Mouse (Mus musculus) frontal cortex, postnatal 14 days (tissue): Measurements from ENCODE around the gene Chil6.
A peak's percentile ranks its signal among the peaks of the same experiment; 100 is the strongest.

Experiments
- DNase-seq, 2 experiments: peaks; one replicate each; pipeline ENCODE4 v3.0.0; 2022; ENCODE audit warnings: low spot score in 2 of 2

The Chil6 gene

GRCm38 (mm10) chr3:106406082-106406481, at the start of gene Chil6:
TSS of gene Chil6 (minus strand) at chr3:106406182.
- DNase-seq = no peak

- no peak for DNase-seq
Observed at GRCm38 (mm10) chr3:106452616-106453015, 46.6 kb upstream of the Chil6 start.

GRCm38 (mm10) chr3:106449567-106449966, 43.6 kb upstream of the Chil6 start:
- DNase-seq = no peak

- no peak for DNase-seq
Observed at GRCm38 (mm10) chr3:106448995-106449394, 43.0 kb upstream of the Chil6 start.

DNA sequence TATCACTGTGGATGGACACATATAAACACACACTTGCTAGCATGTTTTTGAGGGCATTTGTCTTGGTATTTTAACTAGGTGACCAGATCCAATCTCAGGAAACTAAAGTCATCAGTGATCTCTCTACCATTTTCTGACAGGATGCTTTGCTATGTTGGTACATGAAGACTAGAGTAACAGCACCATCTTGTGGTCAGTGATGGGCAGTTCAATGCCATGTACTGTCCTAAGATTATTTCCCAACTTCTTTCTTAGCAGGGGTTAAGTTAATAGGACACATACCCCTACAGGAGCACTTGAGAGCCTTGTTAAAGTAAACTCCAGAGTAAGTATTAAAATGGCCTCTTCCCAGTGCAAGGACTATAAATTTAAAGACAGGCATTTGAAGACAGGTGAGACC, 42.6 kb upstream of the Chil6 start:
- DNase-seq = peak in 1 of 2 experiments; percentile 14
